Mouse (Mus musculus): ENCODE measurements around the gene Thsd4. TPM values are rescaled to one million over a fixed set of nuclear protein-coding genes. Genes with fewer than 3 reads are reported as not detected.
"Not testable (repeated sequence)": the region's sequence is repeated elsewhere in the genome, so short reads cannot be mapped to it uniquely, and the experiment has no call there.

Gene Thsd4
- polyA plus RNA-seq, 1 experiment: 1.3 TPM

- TF ChIP-seq USF1 (IDR thresholded peaks at IDR 0.05; ENCODE audit: low read depth) (no peak), MYOG (IDR thresholded peaks at IDR 0.05; ENCODE audit: control insufficient read depth, extremely low read depth, insufficient read length) (no peak), CTCF (IDR thresholded peaks at IDR 0.05; ENCODE audit: control insufficient read depth, insufficient read depth, insufficient read length) (no peak), FOSL1 (IDR thresholded peaks at IDR 0.05; ENCODE audit: insufficient read depth, low read length, poor library complexity, severe bottlenecking) (no peak), MYOD1 (IDR thresholded peaks at IDR 0.05; ENCODE audit: control insufficient read depth, insufficient read length, low read depth) (no peak), CEBPB (IDR thresholded peaks at IDR 0.05; ENCODE audit: low read depth) (no peak), MAX (IDR thresholded peaks at IDR 0.05) (no peak)
- H3K36me3 ChIP-seq (ENCODE audit: control insufficient read depth, insufficient read depth): no peaks in the 10 kb centered on the region
- no peaks in the 10 kb centered on the region for H3K27me3 ChIP-seq (ENCODE audit: control insufficient read depth, insufficient read depth, insufficient read length)
- H3K79me3 ChIP-seq (ENCODE audit: low read depth): no peaks in the 10 kb centered on the region
- no peak overlapping the region for H3K4me3 ChIP-seq (ENCODE audit: insufficient read depth, poor library complexity, severe bottlenecking)
- H3ac ChIP-seq (ENCODE audit: control insufficient read depth, insufficient read length, low read depth): no peak overlapping the region
- H3K79me2 ChIP-seq (ENCODE audit: control insufficient read depth, insufficient read depth): no peaks in the 10 kb centered on the region
Observed at GRCm38 (mm10) chr9:60182371-60182770, 339.5 kb downstream of the Thsd4 start.

- no peak for TF ChIP-seq MYOG (IDR thresholded peaks at IDR 0.05; ENCODE audit: control insufficient read depth, extremely low read depth, insufficient read length)
- TF ChIP-seq FOSL1 (IDR thresholded peaks at IDR 0.05; ENCODE audit: insufficient read depth, low read length, poor library complexity, severe bottlenecking): no peak
- no peak for TF ChIP-seq MYOD1 (IDR thresholded peaks at IDR 0.05; ENCODE audit: control insufficient read depth, insufficient read length, low read depth)
- no peak for TF ChIP-seq CTCF (IDR thresholded peaks at IDR 0.05; ENCODE audit: control insufficient read depth, insufficient read depth, insufficient read length)
- no peak for TF ChIP-seq MAX (IDR thresholded peaks at IDR 0.05)
- TF ChIP-seq USF1 (IDR thresholded peaks at IDR 0.05; ENCODE audit: low read depth): no peak
- TF ChIP-seq CEBPB (IDR thresholded peaks at IDR 0.05; ENCODE audit: low read depth): no peak
- Histone ChIP-seq H3K36me3 (ENCODE audit: control insufficient read depth, insufficient read depth) (no peaks in the 10 kb centered on the region), H3K27me3 (ENCODE audit: control insufficient read depth, insufficient read depth, insufficient read length) (no peaks in the 10 kb centered on the region), H3K79me2 (ENCODE audit: control insufficient read depth, insufficient read depth) (no peaks in the 10 kb centered on the region), H3ac (ENCODE audit: control insufficient read depth, insufficient read length, low read depth) (no peak overlapping the region), H3K79me3 (ENCODE audit: low read depth) (no peaks in the 10 kb centered on the region), H3K4me3 (ENCODE audit: insufficient read depth, poor library complexity, severe bottlenecking) (no peak overlapping the region)
Observed at GRCm38 (mm10) chr9:60180936-60181335, 340.9 kb downstream of the Thsd4 start.

GRCm38 (mm10) chr9:60180114-60180513 lies 341.7 kb downstream of the Thsd4 start:
- no peak for TF ChIP-seq MYOD1 (IDR thresholded peaks at IDR 0.05; ENCODE audit: control insufficient read depth, insufficient read length, low read depth)
- no peak for TF ChIP-seq CTCF (IDR thresholded peaks at IDR 0.05; ENCODE audit: control insufficient read depth, insufficient read depth, insufficient read length)
- TF ChIP-seq FOSL1 (IDR thresholded peaks at IDR 0.05; ENCODE audit: insufficient read depth, low read length, poor library complexity, severe bottlenecking): no peak
- no peak for TF ChIP-seq USF1 (IDR thresholded peaks at IDR 0.05; ENCODE audit: low read depth)
- no peak for TF ChIP-seq CEBPB (IDR thresholded peaks at IDR 0.05; ENCODE audit: low read depth)
- TF ChIP-seq MYOG (IDR thresholded peaks at IDR 0.05; ENCODE audit: control insufficient read depth, extremely low read depth, insufficient read length): no peak
- no peak for TF ChIP-seq MAX (IDR thresholded peaks at IDR 0.05)
- no peaks in the 10 kb centered on the region for H3K79me2 ChIP-seq (ENCODE audit: control insufficient read depth, insufficient read depth)
- no peaks in the 10 kb centered on the region for H3K36me3 ChIP-seq (ENCODE audit: control insufficient read depth, insufficient read depth)
- H3K4me3 ChIP-seq (ENCODE audit: insufficient read depth, poor library complexity, severe bottlenecking): no peak overlapping the region
- H3ac ChIP-seq (ENCODE audit: control insufficient read depth, insufficient read length, low read depth): no peak overlapping the region
- no peaks in the 10 kb centered on the region for H3K79me3 ChIP-seq (ENCODE audit: low read depth)
- H3K27me3 ChIP-seq (ENCODE audit: control insufficient read depth, insufficient read depth, insufficient read length): no peaks in the 10 kb centered on the region

GRCm38 (mm10) chr9:60176311-60176710 lies 345.5 kb downstream of the Thsd4 start:
- no peaks in the 10 kb centered on the region for H3K79me3 ChIP-seq (ENCODE audit: low read depth)
- no peaks in the 10 kb centered on the region for H3K36me3 ChIP-seq (ENCODE audit: control insufficient read depth, insufficient read depth)
- no peaks in the 10 kb centered on the region for H3K79me2 ChIP-seq (ENCODE audit: control insufficient read depth, insufficient read depth)
- no peak for TF ChIP-seq CEBPB (IDR thresholded peaks at IDR 0.05; ENCODE audit: low read depth)
- no peak for TF ChIP-seq MYOD1 (IDR thresholded peaks at IDR 0.05; ENCODE audit: control insufficient read depth, insufficient read length, low read depth)
- TF ChIP-seq CTCF (IDR thresholded peaks at IDR 0.05; ENCODE audit: control insufficient read depth, insufficient read depth, insufficient read length): no peak
- no peak overlapping the region for H3K4me3 ChIP-seq (ENCODE audit: insufficient read depth, poor library complexity, severe bottlenecking)
- H3ac ChIP-seq (ENCODE audit: control insufficient read depth, insufficient read length, low read depth): no peak overlapping the region
- H3K27me3 ChIP-seq (ENCODE audit: control insufficient read depth, insufficient read depth, insufficient read length): peaks cover 4% of the 10 kb centered on the region

GRCm38 (mm10) chr9:60172459-60173060 lies 349.3 kb downstream of the Thsd4 start:
- H3ac ChIP-seq (ENCODE audit: control insufficient read depth, insufficient read length, low read depth); H3K36me3 ChIP-seq (ENCODE audit: control insufficient read depth, insufficient read depth); H3K27me3 ChIP-seq (ENCODE audit: control insufficient read depth, insufficient read depth, insufficient read length); H3K4me3 ChIP-seq (ENCODE audit: insufficient read depth, poor library complexity, severe bottlenecking); H3K79me3 ChIP-seq (ENCODE audit: low read depth); H3K79me2 ChIP-seq (ENCODE audit: control insufficient read depth, insufficient read depth): not testable (repeated sequence)

- Histone ChIP-seq H3ac (ENCODE audit: control insufficient read depth, insufficient read length, low read depth) (no peak overlapping the region), H3K79me2 (ENCODE audit: control insufficient read depth, insufficient read depth) (no peaks in the 10 kb centered on the region), H3K36me3 (ENCODE audit: control insufficient read depth, insufficient read depth) (no peaks in the 10 kb centered on the region), H3K27me3 (ENCODE audit: control insufficient read depth, insufficient read depth, insufficient read length) (peaks cover 5% of the 10 kb centered on the region), H3K4me3 (ENCODE audit: insufficient read depth, poor library complexity, severe bottlenecking) (no peak overlapping the region), H3K79me3 (ENCODE audit: low read depth) (no peaks in the 10 kb centered on the region)
- TF ChIP-seq CTCF (IDR thresholded peaks at IDR 0.05; ENCODE audit: control insufficient read depth, insufficient read depth, insufficient read length) (no peak), MYOG (IDR thresholded peaks at IDR 0.05; ENCODE audit: control insufficient read depth, extremely low read depth, insufficient read length) (no peak), MAX (IDR thresholded peaks at IDR 0.05) (no peak), MYOD1 (IDR thresholded peaks at IDR 0.05; ENCODE audit: control insufficient read depth, insufficient read length, low read depth) (no peak), CEBPB (IDR thresholded peaks at IDR 0.05; ENCODE audit: low read depth) (no peak), FOSL1 (IDR thresholded peaks at IDR 0.05; ENCODE audit: insufficient read depth, low read length, poor library complexity, severe bottlenecking) (no peak), USF1 (IDR thresholded peaks at IDR 0.05; ENCODE audit: low read depth) (no peak)
Observed at GRCm38 (mm10) chr9:60166990-60167389, 354.9 kb downstream of the Thsd4 start.
